Mouse (Mus musculus) neutrophil, adult 59 days (primary cell): ENCODE data around the gene Ankrd54. TPM values are rescaled to one million over a fixed set of nuclear protein-coding genes. Genes with fewer than 3 reads are reported as not detected.

ENCODE experiments used
- total RNA-seq, 2 experiments: library from RNA; stranded (reverse); gene quantifications; 1 replicate in 1 of 2; 2 replicates in 1 of 2; pipeline ENCODE4 v1.2.4; 2023

Ankrd54 gene
- total RNA-seq, result 10 to 100 TPM; 17.2 to 18.7 TPM

DNA sequence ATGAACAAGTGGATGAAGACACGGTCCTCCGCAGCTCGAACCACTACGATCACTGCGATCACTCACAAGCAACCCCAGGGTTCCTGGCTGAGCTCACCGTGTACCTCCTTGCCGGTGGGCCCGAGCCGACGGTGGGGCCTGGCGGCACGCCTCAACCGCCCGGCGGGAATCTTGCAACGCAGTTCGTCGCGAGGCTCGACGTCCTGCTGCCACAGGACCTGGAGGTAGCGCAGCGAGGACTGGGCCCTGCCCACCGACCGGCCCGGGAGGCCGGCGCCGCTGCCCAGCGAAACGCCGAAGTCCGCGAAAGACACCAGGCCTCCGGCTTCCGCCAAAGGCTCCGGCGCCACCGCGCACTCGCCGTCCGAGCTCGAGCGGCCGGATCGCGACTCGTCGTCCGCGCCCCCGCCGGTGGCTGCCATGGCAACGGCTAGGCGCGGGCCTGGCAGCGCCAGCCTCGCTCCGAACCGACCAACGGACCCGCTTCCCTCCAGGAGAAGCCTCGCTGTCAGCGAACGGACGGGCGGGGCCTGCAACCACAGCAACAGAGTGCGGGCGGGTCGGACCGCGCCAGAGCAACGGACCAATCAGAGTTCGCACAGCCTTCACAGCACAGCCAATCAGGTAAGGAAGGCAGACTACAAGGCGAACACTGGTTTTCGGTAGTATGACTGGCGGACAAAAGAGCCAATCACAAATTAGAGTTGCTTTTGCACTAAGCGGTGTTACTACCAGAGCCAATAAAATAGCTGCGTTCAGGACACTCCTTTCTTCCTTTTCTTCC is at the start of gene Ankrd54:
Gene Ankrd54 (minus strand): TSS at position 518 of the 784 bp plus-strand sequence.

DNA sequence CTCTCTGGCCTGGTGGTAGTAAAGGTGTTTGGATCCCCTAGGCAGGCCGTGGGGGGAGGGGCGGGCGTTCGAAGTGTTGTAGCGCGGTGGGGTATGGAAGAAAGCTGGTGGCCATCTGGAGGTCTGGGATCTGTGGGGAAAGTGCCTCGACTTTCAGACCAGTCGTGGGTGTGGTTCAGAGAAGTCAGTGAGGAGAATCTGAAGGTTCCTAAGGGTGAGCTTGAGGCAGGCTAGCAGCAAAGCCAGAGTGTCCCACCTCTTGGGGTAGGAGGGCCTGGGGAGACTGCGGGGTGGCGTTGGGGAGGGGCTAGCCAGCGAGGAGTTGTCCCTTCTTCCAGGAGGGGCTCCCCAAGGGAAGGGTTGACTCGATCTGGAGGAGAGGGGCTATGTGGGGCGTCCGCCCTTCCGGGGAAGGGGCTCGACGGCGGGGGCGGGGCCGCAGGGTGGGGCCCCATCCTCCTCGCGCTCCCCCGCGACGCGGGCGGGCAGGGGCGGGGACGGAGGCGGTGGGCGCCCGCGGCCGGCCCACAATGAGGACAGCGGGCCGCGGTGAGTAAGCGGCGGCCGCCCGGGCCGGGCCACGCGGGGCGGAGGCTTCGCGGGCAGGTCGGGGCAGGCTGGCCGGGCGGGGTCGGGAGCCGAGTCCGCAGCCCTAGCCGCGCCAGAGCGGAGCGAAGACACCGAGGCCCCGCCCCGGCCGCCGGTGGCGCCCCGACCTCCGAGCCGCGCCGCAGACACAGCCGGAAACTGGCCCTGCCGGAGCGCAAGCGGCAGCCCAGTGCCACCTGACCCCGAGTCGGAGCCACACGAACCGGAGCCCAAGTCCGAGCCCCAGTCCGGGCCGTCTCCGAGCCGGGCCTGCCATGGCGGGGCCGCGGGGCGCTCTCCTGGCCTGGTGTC is 46.0 kb upstream of the Ankrd54 start, which contains the start of gene Micall1:
Gene Micall1 (plus strand): TSS at position 478 of the 900 bp plus-strand sequence.

DNA sequence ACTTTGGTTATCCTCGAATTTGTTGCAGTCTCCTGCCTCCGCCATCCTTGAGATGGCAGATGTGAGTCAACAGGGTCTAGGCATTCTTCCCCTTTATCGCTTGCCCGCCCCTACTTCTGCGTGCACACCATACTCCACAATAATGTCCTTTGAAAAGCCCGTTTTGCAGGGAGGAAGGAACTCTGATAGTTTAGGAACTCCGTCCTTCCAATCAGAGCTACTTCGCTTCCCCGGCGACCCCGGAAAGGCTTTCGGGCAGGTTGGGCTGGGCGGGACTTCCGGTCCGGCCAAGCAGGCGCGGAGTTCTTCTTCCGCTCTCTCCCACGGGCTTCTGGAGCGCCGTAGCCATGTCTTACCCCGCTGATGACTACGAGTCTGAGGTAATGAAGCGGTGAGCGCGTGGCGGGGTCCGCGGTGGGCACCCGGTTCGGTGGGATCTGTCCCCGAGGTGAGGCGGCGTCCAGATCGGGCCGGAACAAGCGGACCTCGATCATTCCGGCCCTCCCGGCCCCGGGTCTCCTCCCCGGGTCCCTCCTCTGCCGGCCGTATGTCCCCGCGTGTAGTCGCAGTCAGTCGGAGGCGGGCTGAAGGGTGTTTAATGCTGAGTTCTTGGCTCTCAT is 12.3 kb upstream of the Ankrd54 start, which contains the start of gene Eif3l:
Gene Eif3l (plus strand): TSS at position 267 of the 620 bp plus-strand sequence.

DNA sequence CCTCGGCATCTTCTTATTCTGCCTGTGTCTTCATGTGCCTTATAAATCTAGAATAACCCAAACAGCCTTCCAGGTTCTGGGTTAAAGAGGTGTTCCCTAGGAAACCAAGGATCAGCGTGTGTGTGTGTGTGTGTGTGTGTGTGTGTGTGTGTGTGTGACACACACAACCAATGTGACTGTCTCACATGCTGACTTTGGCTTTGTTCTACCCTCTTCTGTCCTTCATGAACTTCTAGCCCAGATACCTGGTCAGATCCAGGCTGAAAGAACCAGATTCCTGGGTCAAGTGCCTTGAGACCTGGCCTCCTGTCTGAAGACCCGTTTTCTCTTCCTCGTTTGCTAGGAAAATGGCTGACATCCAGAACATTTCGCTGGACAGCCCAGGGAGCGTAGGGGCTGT is 21.1 kb downstream of the Ankrd54 start, which contains the start of gene Galr3:
Gene Galr3 (plus strand): TSS at position 301 of the 400 bp plus-strand sequence.

DNA sequence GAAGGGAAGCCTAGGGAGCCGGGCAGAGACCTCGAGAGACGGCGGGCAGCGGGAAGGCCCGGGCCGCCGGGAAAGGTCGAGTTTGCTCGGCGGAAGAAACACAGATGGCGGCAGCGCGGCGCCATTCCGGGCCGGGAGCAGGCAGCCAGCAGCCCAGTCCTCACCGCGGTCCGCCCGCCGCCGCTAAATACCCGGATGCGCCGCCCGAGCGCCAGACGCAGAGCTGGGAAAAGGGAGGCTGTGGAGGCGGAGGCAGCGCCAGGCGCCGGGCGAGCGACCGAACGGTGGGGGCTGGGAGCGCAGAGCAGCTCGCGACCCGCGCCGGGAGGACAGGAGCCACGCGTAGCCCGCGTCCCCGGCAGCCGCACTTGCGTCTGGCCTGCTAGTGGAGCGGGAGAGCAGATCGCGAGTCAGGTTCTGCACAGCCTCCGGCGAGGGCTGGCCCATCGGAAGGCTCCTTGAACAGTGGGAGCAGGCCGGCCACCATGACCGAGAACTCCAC is 34.4 kb downstream of the Ankrd54 start, which contains the start of gene H1f0:
Gene H1f0 (plus strand): TSS at position 214 of the 502 bp plus-strand sequence.

Other genes with a start within 250 kb of the Ankrd54 start
- gene Cdc42ep1, start 220.3 kb downstream of the Ankrd54 start, total RNA-seq, result under 1 TPM in 1 of 2 experiments, not detected in 1; 0.20 TPM
- not detected for gene Lgals2, start 207.4 kb downstream of the Ankrd54 start, total RNA-seq
- 10 to 100 TPM; 72.9 to 82.0 TPM for gene Gga1, start 185.7 kb downstream of the Ankrd54 start, total RNA-seq
- not detected for gene Gm49510, start 163.2 kb downstream of the Ankrd54 start, total RNA-seq
- gene Sh3bp1, start 163.1 kb downstream of the Ankrd54 start, total RNA-seq, result 10 to 100 TPM; 78.9 to 85.5 TPM
- 1 to 10 TPM; 1.8 TPM for gene Pdxp, start 149.0 kb downstream of the Ankrd54 start, total RNA-seq
- 100 to 1,000 TPM; 190 to 293 TPM for gene Lgals1, start 136.2 kb downstream of the Ankrd54 start, total RNA-seq
- 10 to 100 TPM; 16.7 to 22.5 TPM for gene Nol12, start 128.0 kb downstream of the Ankrd54 start, total RNA-seq
- 100 to 1,000 TPM; 163 to 195 TPM for gene Triobp, start 115.2 kb downstream of the Ankrd54 start, total RNA-seq
- gene H1f0, start 34.4 kb downstream of the Ankrd54 start, total RNA-seq, result 10 to 100 TPM; 20.2 to 25.9 TPM
- not detected for gene Galr3, start 21.0 kb downstream of the Ankrd54 start, total RNA-seq
- gene Eif3l, start 12.3 kb upstream of the Ankrd54 start, total RNA-seq, result 10 to 100 TPM; 60.8 to 68.5 TPM
- gene Micall1, start 46.0 kb upstream of the Ankrd54 start, total RNA-seq, result 10 to 100 TPM; 13.8 to 14.1 TPM
- gene Polr2f, start 78.1 kb upstream of the Ankrd54 start, total RNA-seq, result 10 to 100 TPM; 23.0 to 24.9 TPM
- gene 1700088E04Rik, start 78.4 kb upstream of the Ankrd54 start, total RNA-seq, result not detected
- not detected for gene Sox10, start 102.3 kb upstream of the Ankrd54 start, total RNA-seq
- 1 to 10 TPM; 5.8 to 7.4 TPM for gene Pick1, start 166.3 kb upstream of the Ankrd54 start, total RNA-seq
- gene Gm49486, start 166.5 kb upstream of the Ankrd54 start, total RNA-seq, result under 1 TPM; 0.16 to 0.18 TPM
- gene Slc16a8, start 191.9 kb upstream of the Ankrd54 start, total RNA-seq, result not detected
- gene Baiap2l2, start 222.6 kb upstream of the Ankrd54 start, total RNA-seq, result not detected